Comparison of ENCODE assay signal across 17 mouse cellular contexts in genomic region chr8:61570637-61571036, GRCm38 (mm10).
"Had no signal": no experiment of that assay in that cellular context is flagged by ENCODE, and none has a peak within 500 bp of the region (broad histone marks: within the 10 kb centered on the region; RNA-seq: fewer than 3 reads in every experiment).

No protein-coding gene starts in this region.

- H3K27me3 ChIP-seq: limb, embryonic 12.5 days; liver, embryonic 13.5 days; lung, embryonic 15.5 days; midbrain, embryonic 15.5 days; neural tube, embryonic 13.5 days had no signal

- ATAC-seq: liver, postnatal 0 days; midbrain, embryonic 15.5 days had no signal

- H3K4me3 ChIP-seq: layer of hippocampus, adult 2 months; limb, embryonic 12.5 days; liver, embryonic 13.5 days; lung, embryonic 15.5 days; megakaryocyte, embryonic 14.5 days; midbrain, embryonic 15.5 days; neural tube, embryonic 13.5 days had no signal

- H3K36me3 ChIP-seq: liver, embryonic 13.5 days; lung, embryonic 15.5 days; midbrain, embryonic 15.5 days; neural tube, embryonic 13.5 days had no signal

- H3K4me2 ChIP-seq: limb, embryonic 12.5 days; liver, embryonic 13.5 days; lung, embryonic 15.5 days; midbrain, embryonic 11.5 days; midbrain, embryonic 15.5 days; neural tube, embryonic 13.5 days had no signal

- H3K9ac ChIP-seq: limb, embryonic 12.5 days; liver, embryonic 13.5 days; liver, postnatal 0 days; lung, embryonic 15.5 days; midbrain, embryonic 15.5 days; neural tube, embryonic 13.5 days had no signal

- H3K27ac ChIP-seq: limb, embryonic 12.5 days; liver, embryonic 13.5 days; lung, embryonic 15.5 days; macrophage; midbrain, embryonic 15.5 days; neural tube, embryonic 13.5 days had no signal

- H3K4me1 ChIP-seq: midbrain, embryonic 15.5 days had no signal

- DNase-seq: kidney, postnatal 10 days; kidney, postnatal 4 days; liver; liver, embryonic 13.5 days; liver, postnatal 0 days; lung, postnatal 14 days; retina, postnatal 1 day; right cerebral cortex, postnatal 4 days; spleen, adult 18-20 months had no signal

- H3K9me3 ChIP-seq: limb, embryonic 12.5 days; liver, embryonic 13.5 days; lung, embryonic 15.5 days; megakaryocyte, embryonic 14.5 days; midbrain, embryonic 15.5 days; neural tube, embryonic 13.5 days had no signal
